Mouse (Mus musculus): ENCODE data around the gene Cpped1. TPM values are rescaled to one million over a fixed set of nuclear protein-coding genes. Genes with fewer than 3 reads are reported as not detected.

Gene Cpped1
- total RNA-seq, 2 experiments from 2014 or later = 1.1 to 12.2 TPM

GRCm38 (mm10) chr16:11848990-11849658, 60.1 kb downstream of the Cpped1 start:
- ATAC-seq (replicated peaks; ENCODE audit: low FRiP score, poor library complexity, severe bottlenecking) = no peak

- ATAC-seq (replicated peaks; ENCODE audit: low FRiP score, poor library complexity, severe bottlenecking) = no peak
These were observed 63.9 kb downstream of the Cpped1 start for GRCm38 (mm10) chr16:11845309-11845708.

- no peak for ATAC-seq (replicated peaks; ENCODE audit: low FRiP score, poor library complexity, severe bottlenecking)
These were observed 65.8 kb downstream of the Cpped1 start for GRCm38 (mm10) chr16:11843441-11843840.

- no peak for ATAC-seq (replicated peaks; ENCODE audit: low FRiP score, poor library complexity, severe bottlenecking)
These were observed 75.8 kb downstream of the Cpped1 start for GRCm38 (mm10) chr16:11833474-11833873.

GRCm38 (mm10) chr16:11828816-11829215, 80.4 kb downstream of the Cpped1 start:
- ATAC-seq (replicated peaks; ENCODE audit: low FRiP score, poor library complexity, severe bottlenecking) = no peak

- no peak for ATAC-seq (replicated peaks; ENCODE audit: low FRiP score, poor library complexity, severe bottlenecking)
These were observed 84.4 kb downstream of the Cpped1 start for GRCm38 (mm10) chr16:11824833-11825232.

- no peak for ATAC-seq (replicated peaks; ENCODE audit: low FRiP score, poor library complexity, severe bottlenecking)
These were observed 84.9 kb downstream of the Cpped1 start for GRCm38 (mm10) chr16:11824385-11824784.

GRCm38 (mm10) chr16:11820791-11821190, 88.5 kb downstream of the Cpped1 start:
- no peak for ATAC-seq (replicated peaks; ENCODE audit: low FRiP score, poor library complexity, severe bottlenecking)

- ATAC-seq (replicated peaks; ENCODE audit: low FRiP score, poor library complexity, severe bottlenecking) = no peak
These were observed 94.2 kb downstream of the Cpped1 start for GRCm38 (mm10) chr16:11814935-11815650.

- ATAC-seq (replicated peaks; ENCODE audit: low FRiP score, poor library complexity, severe bottlenecking) = no peak
These were observed 97.1 kb downstream of the Cpped1 start for GRCm38 (mm10) chr16:11812119-11812518.

- ATAC-seq (replicated peaks; ENCODE audit: low FRiP score, poor library complexity, severe bottlenecking) = no peak
These were observed 99.6 kb downstream of the Cpped1 start for GRCm38 (mm10) chr16:11809615-11810014.

GRCm38 (mm10) chr16:11801960-11802539, 107.2 kb downstream of the Cpped1 start:
- ATAC-seq (replicated peaks; ENCODE audit: low FRiP score, poor library complexity, severe bottlenecking) = no peak

- ATAC-seq (replicated peaks; ENCODE audit: low FRiP score, poor library complexity, severe bottlenecking) = no peak
These were observed 113.3 kb downstream of the Cpped1 start for GRCm38 (mm10) chr16:11795758-11796460.

- no peak for ATAC-seq (replicated peaks; ENCODE audit: low FRiP score, poor library complexity, severe bottlenecking)
These were observed 114.6 kb downstream of the Cpped1 start for GRCm38 (mm10) chr16:11794628-11795027.

GRCm38 (mm10) chr16:11793391-11793790, 115.9 kb downstream of the Cpped1 start:
- no peak for ATAC-seq (replicated peaks; ENCODE audit: low FRiP score, poor library complexity, severe bottlenecking)

GRCm38 (mm10) chr16:11790476-11790875, 118.8 kb downstream of the Cpped1 start:
- ATAC-seq (replicated peaks; ENCODE audit: low FRiP score, poor library complexity, severe bottlenecking) = no peak

- ATAC-seq (replicated peaks; ENCODE audit: low FRiP score, poor library complexity, severe bottlenecking) = no peak
These were observed 123.4 kb downstream of the Cpped1 start for GRCm38 (mm10) chr16:11785806-11786205.

- ATAC-seq (replicated peaks; ENCODE audit: low FRiP score, poor library complexity, severe bottlenecking) = no peak
These were observed 124.9 kb downstream of the Cpped1 start for GRCm38 (mm10) chr16:11784354-11784753.

GRCm38 (mm10) chr16:11783337-11783736, 125.9 kb downstream of the Cpped1 start:
- ATAC-seq (replicated peaks; ENCODE audit: low FRiP score, poor library complexity, severe bottlenecking) = no peak

GRCm38 (mm10) chr16:11782082-11782481, 127.2 kb downstream of the Cpped1 start:
- ATAC-seq (replicated peaks; ENCODE audit: low FRiP score, poor library complexity, severe bottlenecking) = no peak; the same call in 1 of the 2 replicates

Measured in erythroid progenitor cell, adult 5-6 weeks (primary cell).